Mouse (Mus musculus) stomach, postnatal 0 days (tissue): Measurements from ENCODE around the gene Tnfrsf8. TPM values are rescaled to one million over a fixed set of nuclear protein-coding genes. Genes with fewer than 3 reads are reported as not detected.

ENCODE experiments used
- ATAC-seq: fragments of 200-750 bp; cut with Nextera tagmentation; 2 replicates; pipeline ENCODE4 v1.8.0; 2017; ENCODE audit not compliant: low FRiP score, low TSS enrichment
- DNase-seq: peaks from one replicate; pipeline ENCODE4 v3.0.0-alpha.2; 2016; ENCODE audit warnings: low spot score
- H3K27ac ChIP-seq: fragments of 300-500 bp; sonication (generic); replicated peaks from 2 replicates; pipeline ENCODE4 v1.5.1; 2014; ENCODE audit warnings: mild to moderate bottlenecking, control low read depth
- H3K27me3 ChIP-seq: fragments of 300-500 bp; sonication (generic); 2 replicates; pipeline ENCODE4 v1.6.1; 2014; ENCODE audit warnings: low read length; ENCODE audit not compliant: control insufficient read depth, insufficient read depth
- H3K36me3 ChIP-seq: fragments of 300-500 bp; sonication (generic); 2 replicates; pipeline ENCODE4 v1.6.1; 2014; ENCODE audit warnings: low read length, mixed read lengths; ENCODE audit not compliant: control insufficient read depth, insufficient read depth
- H3K4me1 ChIP-seq: fragments of 300-500 bp; sonication (generic); replicated peaks from 2 replicates; pipeline ENCODE4 v1.6.1; 2014; ENCODE audit warnings: antibody characterized with exemption; ENCODE audit not compliant: control insufficient read depth, insufficient read depth
- H3K4me2 ChIP-seq: fragments of 300-500 bp; sonication (generic); replicated peaks from 2 replicates; pipeline ENCODE4 v1.6.1; 2014; ENCODE audit warnings: low read depth, mild to moderate bottlenecking, control low read depth, moderate library complexity
- H3K4me3 ChIP-seq: fragments of 300-500 bp; sonication (generic); 2 replicates; pipeline ENCODE4 v1.5.1; 2014; ENCODE audit warnings: low read depth, low read length, control low read depth
- H3K9ac ChIP-seq: fragments of 300-500 bp; sonication (generic); 2 replicates; pipeline ENCODE4 v1.6.1; 2014; ENCODE audit warnings: mild to moderate bottlenecking, low read length, control low read depth, mixed read lengths
- H3K9me3 ChIP-seq: fragments of 300-500 bp; sonication (generic); 2 replicates; pipeline ENCODE4 v1.6.1; 2016; ENCODE audit warnings: low read length; ENCODE audit not compliant: control insufficient read depth
- CTCF ChIP-seq: IDR thresholded peaks from 2 replicates; pipeline ENCODE4 v1.5.1; 2016; ENCODE audit warnings: antibody characterized with exemption, low read depth, mild to moderate bottlenecking, moderate library complexity
- EP300 ChIP-seq: optimal IDR thresholded peaks from 2 replicates; pipeline ENCODE3; 2016; ENCODE audit warnings: antibody characterized with exemption
- WGBS: fragments of 180-500 bp; shearing (Covaris S2); extraction: QIAGEN DNeasy Blood & Tissue Kit; methylation state at CpG from one replicate; pipeline ENCODE4 v1.1.7; 2014; 5-methylcytosine and 5-hydroxymethylcytosine counted together
- polyA plus RNA-seq: library from polyadenylated mRNA; unstranded; fragments of >200 nt; fragmentation: Nextera tagmentation; extraction: Ambion mirVana; gene quantifications from 2 replicates; pipeline ENCODE4 v1.2.1, GENCODE M21; 2015

Tnfrsf8 gene
- polyA plus RNA-seq, 1 experiment from 2014 or later: 0.04 TPM

DNA sequence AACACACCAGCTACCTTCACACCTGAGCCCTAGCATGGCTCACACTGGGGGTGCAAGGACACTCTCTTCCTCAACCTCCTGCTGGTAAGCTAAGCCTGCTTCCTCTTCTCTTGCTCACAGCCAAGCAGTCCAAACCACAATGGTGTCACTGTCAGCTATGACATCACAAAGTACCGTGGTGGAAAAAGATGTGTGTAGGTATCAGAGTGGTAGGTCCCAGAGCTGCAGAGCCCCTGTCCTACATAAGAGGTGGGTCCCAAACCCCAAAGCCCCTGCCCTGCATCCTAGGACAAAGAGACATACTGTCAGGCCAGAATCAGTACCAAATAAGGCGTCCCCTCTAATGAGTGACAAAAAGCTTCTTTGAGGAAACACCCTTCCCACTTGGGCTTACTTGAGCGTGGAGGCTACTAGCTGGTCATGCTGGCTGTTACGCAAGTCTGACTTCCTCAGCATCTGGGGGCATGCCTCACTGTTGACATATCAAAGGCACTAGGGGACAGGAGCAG, 74.2 kb downstream of the Tnfrsf8 start:
- Histone ChIP-seq H3K4me1 (peaks cover 2% of the 10 kb centered on the region; the same call in 1 of the 2 replicates), H3K36me3 (no peaks in the 10 kb centered on the region), H3K27ac (no peak overlapping the region), H3K4me3 (no peak overlapping the region), H3K27me3 (no peaks in the 10 kb centered on the region), H3K9me3 (no peaks in the 10 kb centered on the region), H3K4me2 (no peak overlapping the region), H3K9ac (no peak overlapping the region)
- ATAC-seq (peak; percentile 19; the same call in 1 of the 2 replicates), DNase-seq (no peak)
- no peak for TF ChIP-seq EP300
- 63% methylated on average over 4 of the region's 4 CpGs for WGBS

DNA sequence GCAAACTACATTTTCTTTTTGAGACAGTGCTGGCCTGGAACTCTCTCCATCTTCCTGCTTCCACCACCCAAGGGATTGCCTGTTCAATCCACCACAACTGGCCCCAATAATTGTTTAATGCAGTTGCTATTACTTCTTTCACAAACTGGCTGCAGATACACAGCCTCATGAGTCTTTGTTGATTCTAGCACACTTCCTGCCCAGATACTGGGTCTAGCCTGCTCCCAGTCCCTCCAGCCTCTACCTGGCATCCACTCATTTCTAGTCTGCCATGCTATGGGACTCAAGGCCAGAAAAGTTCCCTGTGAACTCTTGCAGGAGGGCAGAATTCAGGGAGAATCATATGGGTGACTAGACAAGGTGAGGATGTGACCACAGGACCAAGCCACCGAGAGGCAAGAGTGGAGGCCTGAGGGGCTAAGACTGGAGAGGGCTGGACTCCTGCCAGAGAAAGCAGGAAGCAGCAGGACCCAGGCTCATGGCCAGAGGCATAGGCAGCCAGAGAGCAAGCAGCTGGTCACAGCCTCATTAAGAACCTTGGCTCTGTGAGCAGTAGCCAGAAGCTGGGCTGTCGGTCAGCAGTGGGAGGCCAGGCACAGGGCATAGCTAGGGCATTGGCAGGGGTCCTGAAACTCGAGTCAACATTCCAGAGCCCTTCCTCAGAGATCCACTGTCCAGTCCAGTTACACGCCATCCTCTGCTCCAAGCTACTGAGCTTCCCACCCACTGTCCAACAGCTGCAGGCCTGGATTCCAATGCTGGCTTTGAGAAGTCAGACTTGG, 75.7 kb downstream of the Tnfrsf8 start:
- peak overlapping the region; percentile 31 for H3K27ac ChIP-seq
- WGBS: 30% methylated on average over 4 of the region's 4 CpGs
- ATAC-seq: peak; percentile 76; the same call in 1 of the 2 replicates

DNA sequence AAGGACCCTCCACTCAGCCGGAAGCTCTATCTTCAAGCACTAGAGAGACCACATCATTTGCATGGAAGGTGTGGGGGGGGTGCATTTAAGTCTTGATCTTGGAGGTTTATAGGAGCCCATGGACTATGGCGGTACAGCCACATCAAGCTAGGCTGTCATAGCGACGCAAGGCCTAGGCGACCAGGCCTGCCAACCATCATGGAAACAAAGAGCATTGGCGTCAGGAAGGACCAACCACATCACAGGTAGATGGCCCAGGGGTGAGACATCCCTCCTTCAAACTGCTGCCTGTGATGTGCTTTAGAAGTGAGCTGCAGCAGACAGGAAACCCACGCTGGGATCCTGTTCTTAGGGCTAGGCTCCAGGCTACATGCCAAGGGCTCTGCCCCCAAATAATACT, 78.9 kb downstream of the Tnfrsf8 start:
- Histone ChIP-seq H3K4me2 (no peak overlapping the region), H3K4me3 (no peak overlapping the region), H3K27me3 (no peaks in the 10 kb centered on the region), H3K9ac (no peak overlapping the region), H3K4me1 (no peaks in the 10 kb centered on the region), H3K36me3 (no peaks in the 10 kb centered on the region), H3K9me3 (no peaks in the 10 kb centered on the region), H3K27ac (no peak overlapping the region)
- ATAC-seq: no peak
- no peak for TF ChIP-seq EP300
- TF ChIP-seq CTCF: no peak
- 90% methylated on average over 7 of the region's 7 CpGs for WGBS
- no peak for DNase-seq

More for the DNA sequence above, 75.7 kb downstream of the Tnfrsf8 start:
- Histone ChIP-seq H3K4me3 (no peak overlapping the region), H3K4me1 (no peaks in the 10 kb centered on the region), H3K9me3 (no peaks in the 10 kb centered on the region), H3K36me3 (no peaks in the 10 kb centered on the region), H3K9ac (no peak overlapping the region), H3K27me3 (no peaks in the 10 kb centered on the region), H3K4me2 (no peak overlapping the region)
- no peak for TF ChIP-seq CTCF
- no peak for TF ChIP-seq EP300
- DNase-seq: peak; percentile 32

DNA sequence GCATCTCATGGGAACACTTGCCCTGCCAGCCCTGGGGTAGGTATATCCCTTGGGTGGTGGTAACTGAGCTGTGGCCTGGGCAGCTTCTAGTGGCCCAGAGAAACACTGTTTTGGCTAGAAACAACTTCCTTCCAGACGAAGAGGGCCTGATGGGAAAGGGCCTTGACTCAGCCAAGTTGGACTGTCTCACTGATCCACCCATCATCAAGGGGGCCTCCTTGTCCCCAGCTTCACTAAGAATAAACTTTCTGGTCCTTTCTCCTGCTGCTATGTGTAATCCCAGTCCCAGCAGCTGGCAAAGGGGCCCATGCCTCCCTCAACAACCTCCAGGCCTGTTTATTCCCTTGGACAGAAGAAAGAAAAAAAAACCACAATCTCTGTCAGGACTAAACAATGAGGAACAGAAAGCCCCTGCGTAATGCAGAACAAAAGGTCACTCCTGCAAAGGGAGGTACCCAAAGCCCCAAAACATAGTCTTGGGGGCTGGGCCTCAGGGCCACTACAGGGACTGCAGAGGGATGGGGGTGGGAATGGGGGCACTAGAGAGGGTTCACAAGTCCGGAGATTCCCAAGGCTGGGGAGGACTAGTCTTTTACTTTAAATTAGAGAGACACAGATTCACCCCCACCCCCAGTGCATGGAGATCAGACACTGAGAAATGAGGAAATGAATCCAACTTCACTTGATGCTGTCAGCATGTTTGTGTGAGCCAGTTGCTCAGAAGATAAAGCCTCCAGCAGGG, 81.3 kb downstream of the Tnfrsf8 start:
- Histone ChIP-seq H3K9ac (no peak overlapping the region), H3K4me3 (no peak overlapping the region), H3K27ac (peak overlapping the region; percentile 81), H3K9me3 (no peaks in the 10 kb centered on the region), H3K4me2 (no peak overlapping the region; the same call in 1 of the 2 replicates), H3K36me3 (no peaks in the 10 kb centered on the region), H3K4me1 (no peaks in the 10 kb centered on the region), H3K27me3 (no peaks in the 10 kb centered on the region)
- ATAC-seq (peak; percentile 30; the same call in 1 of the 2 replicates), DNase-seq (no peak)
- TF ChIP-seq EP300: no peak
- TF ChIP-seq CTCF: no peak
- 32% methylated on average over 3 of the region's 3 CpGs for WGBS

DNA sequence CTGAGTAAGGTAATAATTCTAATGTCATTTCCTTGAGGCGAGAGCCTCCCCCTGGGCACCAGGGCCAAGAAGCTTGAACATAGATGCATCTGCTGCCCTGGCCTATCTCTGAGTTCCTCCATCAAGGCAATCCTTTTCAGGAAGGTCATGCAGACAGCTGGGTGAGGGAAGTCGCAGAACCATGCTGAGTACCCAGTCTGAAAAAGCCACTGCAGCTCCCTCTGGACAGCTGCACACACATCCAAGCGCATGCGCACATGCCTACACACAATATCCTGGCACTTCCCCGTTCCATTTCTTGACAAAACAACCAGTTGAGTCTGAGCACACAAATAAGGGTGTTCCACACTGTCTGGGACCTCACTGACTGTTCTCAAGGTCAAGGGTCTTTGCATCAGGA, 83.2 kb downstream of the Tnfrsf8 start:
- WGBS: 86% methylated on average over 5 of the region's 5 CpGs
- ATAC-seq: peak; percentile 66
- H3K4me1 ChIP-seq: no peaks in the 10 kb centered on the region
- H3K27ac ChIP-seq: no peak overlapping the region
- no peak overlapping the region for H3K9ac ChIP-seq
- H3K27me3 ChIP-seq: no peaks in the 10 kb centered on the region
- H3K4me2 ChIP-seq: no peak overlapping the region
- no peaks in the 10 kb centered on the region for H3K36me3 ChIP-seq
- no peak for TF ChIP-seq CTCF
- TF ChIP-seq EP300: no peak
- no peak for DNase-seq
- H3K4me3 ChIP-seq: no peak overlapping the region
- no peaks in the 10 kb centered on the region for H3K9me3 ChIP-seq

DNA sequence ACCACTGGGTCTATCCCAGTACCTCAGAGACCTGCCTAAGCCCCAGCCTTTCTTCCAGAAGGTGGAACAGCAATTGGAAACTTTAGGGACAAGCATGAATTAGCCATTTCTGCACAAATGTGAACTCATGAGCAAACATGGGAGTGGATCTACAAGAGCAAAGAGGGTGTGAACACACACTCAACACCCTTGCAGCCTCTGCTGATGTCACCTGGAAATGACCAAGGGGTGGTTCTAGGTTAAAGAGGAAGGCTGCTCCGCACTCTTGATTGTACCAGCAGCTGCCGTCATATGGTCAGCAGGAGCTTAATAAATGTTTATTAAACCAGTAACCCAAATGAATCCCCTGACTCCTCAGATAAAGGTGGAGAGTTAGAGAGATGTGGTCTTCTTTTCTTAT, 84.3 kb downstream of the Tnfrsf8 start:
- Histone ChIP-seq H3K36me3 (no peaks in the 10 kb centered on the region), H3K9me3 (no peaks in the 10 kb centered on the region), H3K27ac (no peak overlapping the region), H3K4me3 (no peak overlapping the region), H3K27me3 (no peaks in the 10 kb centered on the region), H3K4me1 (no peaks in the 10 kb centered on the region), H3K4me2 (no peak overlapping the region), H3K9ac (no peak overlapping the region)
- DNase-seq (peak; percentile 41), ATAC-seq (peak; percentile 86)
- TF ChIP-seq CTCF (no peak), EP300 (no peak)
- WGBS: 76% methylated on average over 2 of the region's 2 CpGs
